ENCODE assay signal across 15 mouse cellular contexts in genomic region chr10:115350810-115351397, GRCm38 (mm10). TPM values are rescaled to one million over a fixed set of nuclear protein-coding genes. Genes with fewer than 3 reads are reported as not detected.
DNase-seq lines count a peak whose midpoint lies in the region; ATAC-seq lines count a peak whose summit lies in the region.
"Had no signal": no experiment of that assay in that cellular context is flagged by ENCODE, and none has a peak within 500 bp of the region (broad histone marks: within the 10 kb centered on the region; RNA-seq: fewer than 3 reads in every experiment).

No protein-coding gene starts in this region.

- no peaks in the 10 kb centered on the region for H3K9me3 ChIP-seq in liver, embryonic 12.5 days (replicated peaks)
- H3K9me3 ChIP-seq in hindbrain, embryonic 10.5 days, result no peaks in the 10 kb centered on the region
- H3K9me3 ChIP-seq: limb, embryonic 13.5 days had no signal

- ATAC-seq in liver, embryonic 12.5 days, result peak; percentile 74
- peak; percentile 66 for ATAC-seq in megakaryocyte-erythroid progenitor cell, adult 5-6 weeks (replicated peaks; ENCODE audit: low FRiP score, low TSS enrichment, poor library complexity, severe bottlenecking)
- ATAC-seq: midbrain, embryonic 16.5 days had no signal

- 56% methylated on average over 2 of the region's 2 CpGs for WGBS in liver, embryonic 12.5 days (ENCODE audit: insufficient replicate concordance)
- 74% methylated on average over 2 of the region's 2 CpGs for WGBS in hindbrain, embryonic 10.5 days

- H3K4me1 ChIP-seq in liver, embryonic 12.5 days, result peaks cover 24% of the 10 kb centered on the region
- no peaks in the 10 kb centered on the region for H3K4me1 ChIP-seq in hindbrain, embryonic 10.5 days (replicated peaks)
- H3K4me1 ChIP-seq: limb, embryonic 13.5 days had no signal

- no peak overlapping the region for H3K27ac ChIP-seq in liver, embryonic 12.5 days
- no peak overlapping the region for H3K27ac ChIP-seq in hindbrain, embryonic 10.5 days
- H3K27ac ChIP-seq: left cerebral cortex, adult 2 months; limb, embryonic 13.5 days had no signal

- H3K36me3 ChIP-seq in liver, embryonic 12.5 days, result peaks cover 10% of the 10 kb centered on the region
- peaks cover 20% of the 10 kb centered on the region for H3K36me3 ChIP-seq in hindbrain, embryonic 10.5 days

- no peak overlapping the region for H3K4me2 ChIP-seq in liver, embryonic 12.5 days
- H3K4me2 ChIP-seq: heart, embryonic 11.5 days; limb, embryonic 13.5 days had no signal

- DNase-seq in ES-CJ7 (ENCODE audit: low read depth, low spot score) (peak; percentile 82), WW6 (ENCODE audit: low read depth, low spot score) (peak; percentile 16)
- DNase-seq in thymus, postnatal 25 days, result no peak
- DNase-seq in lung, postnatal 14 days, result no peak
- DNase-seq in hindbrain, embryonic 10.5 days (ENCODE audit: low spot score), result no peak
- DNase-seq: adrenal gland, postnatal 14 days; cerebellum, adult 8-10 months; gastrocnemius, postnatal 10 days; kidney, postnatal 10 days had no signal

- H3K9ac ChIP-seq in liver, embryonic 12.5 days, result no peak overlapping the region
- H3K9ac ChIP-seq: limb, embryonic 13.5 days had no signal

- no peaks in the 10 kb centered on the region for H3K27me3 ChIP-seq in liver, embryonic 12.5 days (replicated peaks)
- no peaks in the 10 kb centered on the region for H3K27me3 ChIP-seq in hindbrain, embryonic 10.5 days (ENCODE audit: insufficient read depth, poor library complexity, severe bottlenecking)
- H3K27me3 ChIP-seq: limb, embryonic 13.5 days had no signal

- H3K4me3 ChIP-seq in liver, embryonic 12.5 days, result no peak overlapping the region
- no peak overlapping the region for H3K4me3 ChIP-seq in hindbrain, embryonic 10.5 days
- H3K4me3 ChIP-seq: left cerebral cortex, adult 2 months; limb, embryonic 13.5 days had no signal

RNA-seq across cellular contexts. Expression of gene Tmem19, which starts 11.4 kb away (rescaled TPM):
- polyA plus RNA-seq in liver, embryonic 12.5 days (2016; fragmentation: Nextera tagmentation; extraction: Ambion mirVana), result 15.0 and 16.7 TPM in 2 replicates
- 10.5 and 10.9 TPM in 2 replicates for total RNA-seq in megakaryocyte-erythroid progenitor cell, adult 5-6 weeks (2014; fragmentation: Nextera tagmentation)
- total RNA-seq in megakaryocyte-erythroid progenitor cell, adult 5-6 weeks (2017), result 10.1 and 14.7 TPM in 2 replicates
- polyA plus RNA-seq in hindbrain, embryonic 10.5 days (2016; fragmentation: Nextera tagmentation; extraction: Ambion mirVana), result 33.9 and 35.8 TPM in 2 replicates

RNA-seq across cellular contexts. Expression of gene Thap2, which starts 33.3 kb away (rescaled TPM):
- polyA plus RNA-seq in liver, embryonic 12.5 days (2016; fragmentation: Nextera tagmentation; extraction: Ambion mirVana), result 10.1 and 10.5 TPM in 2 replicates
- total RNA-seq in megakaryocyte-erythroid progenitor cell, adult 5-6 weeks (2014; fragmentation: Nextera tagmentation), result 15.2 and 18.4 TPM in 2 replicates
- 9.8 and 10.2 TPM in 2 replicates for total RNA-seq in megakaryocyte-erythroid progenitor cell, adult 5-6 weeks (2017)
- polyA plus RNA-seq in hindbrain, embryonic 10.5 days (2016; fragmentation: Nextera tagmentation; extraction: Ambion mirVana), result 23.5 and 25.8 TPM in 2 replicates

RNA-seq across cellular contexts. Expression of gene Zfc3h1, which starts 33.9 kb away (rescaled TPM):
- 15.5 and 15.9 TPM in 2 replicates for polyA plus RNA-seq in liver, embryonic 12.5 days (2016; fragmentation: Nextera tagmentation; extraction: Ambion mirVana)
- 49.0 and 94.8 TPM in 2 replicates for total RNA-seq in megakaryocyte-erythroid progenitor cell, adult 5-6 weeks (2014; fragmentation: Nextera tagmentation)
- 38.3 and 44.9 TPM in 2 replicates for total RNA-seq in megakaryocyte-erythroid progenitor cell, adult 5-6 weeks (2017)
- polyA plus RNA-seq in hindbrain, embryonic 10.5 days (2016; fragmentation: Nextera tagmentation; extraction: Ambion mirVana), result 13.3 and 19.3 TPM in 2 replicates

RNA-seq across cellular contexts. Expression of gene Rab21, which starts 35.5 kb away (rescaled TPM):
- 4.8 and 6.1 TPM in 2 replicates for polyA plus RNA-seq in liver, embryonic 12.5 days (2016; fragmentation: Nextera tagmentation; extraction: Ambion mirVana)
- total RNA-seq in megakaryocyte-erythroid progenitor cell, adult 5-6 weeks (2014; fragmentation: Nextera tagmentation), result 26.5 and 29.9 TPM in 2 replicates
- total RNA-seq in megakaryocyte-erythroid progenitor cell, adult 5-6 weeks (2017), result 25.1 and 40.5 TPM in 2 replicates
- polyA plus RNA-seq in hindbrain, embryonic 10.5 days (2016; fragmentation: Nextera tagmentation; extraction: Ambion mirVana), result 3.4 and 3.8 TPM in 2 replicates

Comparison
In these comparisons a context has a peak if more than half of its experiments do, and no peak if none do; other contexts are left out.
1. DNase-seq: peak in ES-CJ7 (single experiment) and WW6 (single experiment); none in thymus, postnatal 25 days (single experiment), lung, postnatal 14 days (single experiment) and hindbrain, embryonic 10.5 days (single experiment).